Comparison of ENCODE assay signal across 7 mouse cellular contexts in genomic region chr4:148229646-148230045, GRCm38 (mm10). TPM values are rescaled to one million over a fixed set of nuclear protein-coding genes. Genes with fewer than 3 reads are reported as not detected.
DNase-seq lines count a peak whose midpoint lies in the region; ATAC-seq and TF ChIP-seq lines count a peak whose summit lies in the region.

No protein-coding gene starts in this region.

- no peak for TF ChIP-seq POLR2A in kidney, adult 2 months (IDR thresholded peaks at IDR 0.05; ENCODE audit: low read depth, low read length)

- no peak overlapping the region for H3K9ac ChIP-seq in lung, postnatal 0 days (replicated peaks; ENCODE audit: low read depth)

- no peaks in the 10 kb centered on the region for H3K27me3 ChIP-seq in kidney, adult 2 months (replicated peaks; ENCODE audit: control insufficient read depth, insufficient read depth, low read length)
- H3K27me3 ChIP-seq in lung, postnatal 0 days (replicated peaks; ENCODE audit: insufficient read depth, low read length) = no peaks in the 10 kb centered on the region

- no peak for TF ChIP-seq CTCF in kidney, adult 2 months (conservative IDR thresholded peaks at IDR 0.05; ENCODE audit: insufficient read depth, insufficient read length, low read depth, low read length)
- TF ChIP-seq CTCF in lung, postnatal 0 days (IDR thresholded peaks at IDR 0.05) = no peak

- peak; percentile 5 to 58 for DNase-seq in urinary bladder, adult 18-20 months (ENCODE audit: low spot score in 2 of 2)
- no peak for DNase-seq in urinary bladder, postnatal 10 days (ENCODE audit: low spot score)
- peak; percentile 16 for DNase-seq in c-Kit-positive CD71-positive TER-119-positive erythroid progenitor cells, embryonic 14.5 days (ENCODE audit: low spot score)
- peak; percentile 50 for DNase-seq in kidney, adult 2 months
- peak; percentile 67 for DNase-seq in lung, postnatal 0 days (ENCODE audit: low spot score)
- peak; percentile 18 to 49 for DNase-seq in urinary bladder, postnatal 36 days (ENCODE audit: low spot score in 2 of 2)

- peak; percentile 44; the same call in 1 of the 2 replicates for ATAC-seq in lung, postnatal 0 days
- ATAC-seq in erythroid progenitor cell, adult 5-6 weeks (replicated peaks; ENCODE audit: low FRiP score, poor library complexity, severe bottlenecking) = no peak

- H3K27ac ChIP-seq in kidney, adult 2 months (ENCODE audit: insufficient read depth, low read depth, low read length) = no peak overlapping the region
- no peak overlapping the region for H3K27ac ChIP-seq in lung, postnatal 0 days (ENCODE audit: low read length)

- WGBS in kidney, adult 2 months = 4% methylated on average over 16 of the region's 16 CpGs
- 7% methylated on average over 16 of the region's 16 CpGs for WGBS in lung, postnatal 0 days

- H3K9me3 ChIP-seq in lung, postnatal 0 days (ENCODE audit: low read length) = no peaks in the 10 kb centered on the region

- no peak overlapping the region for H3K4me2 ChIP-seq in lung, postnatal 0 days (replicated peaks; ENCODE audit: low read depth, low read length)

- H3K4me3 ChIP-seq in kidney, adult 2 months (ENCODE audit: insufficient read depth, low read depth, low read length) = no peak overlapping the region
- H3K4me3 ChIP-seq in lung, postnatal 0 days (ENCODE audit: low read depth, low read length) = no peak overlapping the region

- TF ChIP-seq EP300 in lung, postnatal 0 days (IDR thresholded peaks at IDR 0.05) = no peak

- H3K4me1 ChIP-seq in kidney, adult 2 months (ENCODE audit: control insufficient read depth, insufficient read depth, low read length) = no peaks in the 10 kb centered on the region
- H3K4me1 ChIP-seq in lung, postnatal 0 days (ENCODE audit: insufficient read depth, low read depth, low read length) = no peaks in the 10 kb centered on the region

- no peaks in the 10 kb centered on the region for H3K36me3 ChIP-seq in kidney, adult 2 months (ENCODE audit: control insufficient read depth, insufficient read depth, low read length)
- no peaks in the 10 kb centered on the region for H3K36me3 ChIP-seq in lung, postnatal 0 days (ENCODE audit: insufficient read depth, low read length)

RNA-seq across cellular contexts. Expression of gene Disp3, which starts 58.1 kb away (rescaled TPM):
- polyA plus RNA-seq in kidney, adult 2 months (2012; rRNA removed) = 0.03 TPM in 2 replicates
- polyA plus RNA-seq in lung, postnatal 0 days (2015; fragmentation: Nextera tagmentation; extraction: Ambion mirVana) = 0.02 and 0.12 TPM in 2 replicates
- not detected in 2 replicates for total RNA-seq in erythroid progenitor cell, adult 5-6 weeks (2015; ENCODE audit: low replicate concordance)
- total RNA-seq in erythroid progenitor cell, adult 5-6 weeks (2017; ENCODE audit: low replicate concordance) = not detected in 2 replicates
